Mouse (Mus musculus) B cell, adult 2 months (primary cell): ENCODE results near the gene Gm27179.
"Not testable (repeated sequence)": the region's sequence is repeated elsewhere in the genome, so short reads cannot be mapped to it uniquely, and the experiment has no call there.

ENCODE experiments used
- DNase-seq, 2 experiments: peaks; one replicate each; pipeline ENCODE4 v3.0.0; 2022

Gm27179 gene

GRCm38 (mm10) chr14:69470122-69470708, 42.1 kb downstream of the Gm27179 start:
- DNase-seq, result not testable (repeated sequence)

DNA sequence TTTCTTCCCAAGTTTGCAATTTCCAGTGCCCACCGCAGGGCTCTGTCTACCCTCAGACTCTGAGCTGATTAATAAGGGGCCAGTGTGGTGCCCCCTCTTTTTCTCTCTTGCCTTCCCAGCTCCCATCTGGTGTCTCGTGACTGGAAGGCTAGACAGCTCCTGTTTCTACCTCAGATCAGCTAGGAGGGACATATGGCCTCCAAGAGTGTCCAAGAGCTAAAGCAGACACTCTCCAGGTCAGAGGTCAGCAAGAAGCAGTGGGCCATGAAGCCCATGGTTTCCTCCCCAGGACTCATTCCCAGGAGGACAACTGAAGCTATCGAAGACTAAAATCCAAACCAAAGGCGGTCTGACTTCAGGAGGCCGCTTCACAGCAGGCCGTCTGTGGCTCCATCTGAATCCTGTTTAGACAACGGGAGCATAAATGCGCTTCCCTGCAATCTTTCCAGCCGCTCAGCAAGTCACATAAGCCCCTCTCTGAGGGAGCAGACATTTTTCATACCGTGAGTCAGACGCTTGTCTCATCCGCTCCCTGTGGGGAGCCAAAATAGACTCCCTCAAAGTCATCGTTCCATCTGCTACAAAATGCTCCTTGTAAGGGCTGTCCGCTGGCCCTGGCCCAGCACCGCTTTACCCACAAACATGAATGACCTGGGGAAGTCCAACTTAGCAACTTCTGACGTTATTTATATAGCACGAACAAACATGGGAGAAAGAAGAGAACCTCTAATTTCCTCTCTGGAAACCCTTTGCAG, 44.6 kb downstream of the Gm27179 start:
- DNase-seq, result not testable (repeated sequence)

DNA sequence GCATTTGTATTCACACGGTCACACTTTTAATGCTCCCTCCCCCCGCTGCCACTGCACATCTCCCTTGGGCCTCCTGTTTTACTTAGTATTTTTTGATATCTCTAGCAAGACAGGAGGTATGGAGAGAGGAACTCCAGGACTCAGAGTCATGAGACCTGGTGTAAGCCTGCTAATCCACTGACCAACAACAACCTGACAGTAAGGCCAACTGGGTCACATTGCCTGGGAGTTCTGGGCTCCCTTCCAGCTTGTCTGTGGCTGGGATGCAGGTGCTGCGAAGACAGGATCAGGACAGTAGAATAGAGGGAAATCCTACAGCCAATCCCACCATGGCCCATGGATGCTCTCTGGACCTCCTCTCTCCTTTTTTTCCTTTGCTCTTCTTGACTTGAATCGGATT, 47.9 kb downstream of the Gm27179 start:
- DNase-seq, result not testable (repeated sequence)
